Mouse (Mus musculus): ENCODE measurements around the gene Csmd2. TPM values are rescaled to one million over a fixed set of nuclear protein-coding genes. Genes with fewer than 3 reads are reported as not detected.

The Csmd2 gene
- total and polyA plus RNA-seq, 3 experiments, result 0.21 to 1.9 (median 0.49) TPM

DNA sequence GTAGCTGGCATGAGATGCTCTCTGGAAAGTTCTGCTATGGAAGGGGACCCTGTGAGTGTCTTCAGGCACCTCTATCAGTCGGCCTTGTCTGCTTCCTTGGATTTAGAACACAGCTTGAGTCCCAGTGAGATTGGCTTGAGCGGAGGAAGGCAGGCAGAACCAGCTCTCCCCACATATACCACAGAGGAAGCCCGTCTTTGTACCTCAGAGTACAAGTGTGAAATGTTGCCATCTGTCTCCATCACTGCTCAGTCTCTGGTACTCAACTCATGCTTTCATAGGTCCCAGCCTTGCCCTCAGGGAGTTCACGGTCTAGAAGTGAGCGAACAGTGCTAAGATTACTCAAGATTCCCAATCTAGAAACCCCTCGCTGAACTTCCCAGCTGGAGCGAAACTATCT, 352.8 kb downstream of the Csmd2 start:
- no peak for DNase-seq

DNA sequence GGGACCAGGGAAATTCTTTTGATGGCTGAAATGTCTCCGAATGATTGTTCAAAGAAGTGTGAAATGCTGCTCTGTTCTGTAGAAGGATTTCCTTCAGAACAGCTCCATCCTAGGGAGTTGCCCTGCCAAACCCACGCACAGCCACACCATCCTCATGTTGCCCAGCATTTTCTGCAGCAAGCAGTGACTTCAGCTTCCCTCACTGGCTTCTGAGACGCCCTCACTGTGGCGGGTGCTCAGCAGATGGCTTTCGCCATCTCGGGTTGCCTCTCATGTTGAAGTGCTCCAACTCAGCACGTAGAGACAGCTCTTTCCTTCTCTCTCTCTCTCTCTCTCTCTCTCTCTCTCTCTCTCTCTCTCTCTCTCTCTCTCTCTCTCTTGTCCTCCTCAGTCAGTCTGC, 353.7 kb downstream of the Csmd2 start:
- DNase-seq, result no peak

DNA sequence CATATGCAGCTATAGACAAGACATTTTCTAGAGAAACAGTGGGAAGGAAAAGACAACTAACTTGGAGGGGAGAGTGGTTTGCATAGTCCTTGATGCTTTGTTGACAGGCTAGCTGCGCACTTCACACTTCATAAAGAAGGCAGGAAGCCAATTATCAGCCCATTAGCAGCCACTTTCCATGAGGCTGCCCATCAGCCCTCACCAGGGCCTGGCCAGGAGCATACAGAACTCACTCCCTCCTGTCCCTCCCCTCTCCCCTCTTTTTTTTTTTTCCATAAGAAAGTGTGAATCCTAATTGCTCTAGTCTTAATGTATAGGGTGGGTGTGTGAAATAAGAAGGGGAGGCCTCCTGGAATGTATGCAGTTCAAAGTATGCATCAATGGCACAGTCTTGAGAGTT, 354.6 kb downstream of the Csmd2 start:
- DNase-seq, result no peak

DNA sequence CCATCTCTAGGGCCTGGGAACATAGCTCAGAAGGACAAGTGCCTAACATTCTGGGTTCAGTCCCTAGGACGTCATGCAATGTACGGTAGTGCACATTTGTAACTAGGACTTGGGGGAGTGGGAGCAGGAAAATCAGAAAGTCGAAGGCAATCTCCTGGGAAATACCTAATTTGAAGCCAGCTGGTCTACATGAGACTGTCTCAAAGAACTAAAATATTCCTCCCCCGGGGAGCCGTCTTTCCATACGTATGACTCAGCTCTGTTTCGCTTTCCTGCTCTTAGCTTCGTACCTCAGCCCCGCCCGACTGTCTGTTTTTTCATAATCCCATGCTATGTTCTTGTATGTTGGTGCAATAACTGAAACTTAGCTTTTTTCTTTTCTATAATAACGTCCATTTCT, 371.1 kb downstream of the Csmd2 start:
- no peak for DNase-seq

DNA sequence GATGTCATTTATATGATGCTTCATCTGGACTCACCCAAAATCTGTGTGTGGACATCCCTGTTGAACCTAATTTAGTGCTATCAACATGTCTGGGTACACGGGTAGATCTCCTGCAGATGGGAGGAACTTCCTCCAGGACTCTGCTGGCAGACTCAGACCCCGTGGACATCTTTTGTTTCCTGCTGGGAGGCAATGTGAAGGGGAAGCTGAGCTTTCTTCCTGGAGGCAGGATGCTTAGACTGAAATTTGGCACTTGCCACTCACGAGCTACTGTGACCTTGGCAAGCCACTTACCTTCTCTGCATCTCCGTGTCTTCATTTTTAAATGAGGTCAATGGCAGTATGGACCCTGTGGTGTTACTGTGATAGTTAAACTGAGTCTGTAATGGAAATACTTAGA, 378.2 kb downstream of the Csmd2 start:
- DNase-seq, result no peak

DNA sequence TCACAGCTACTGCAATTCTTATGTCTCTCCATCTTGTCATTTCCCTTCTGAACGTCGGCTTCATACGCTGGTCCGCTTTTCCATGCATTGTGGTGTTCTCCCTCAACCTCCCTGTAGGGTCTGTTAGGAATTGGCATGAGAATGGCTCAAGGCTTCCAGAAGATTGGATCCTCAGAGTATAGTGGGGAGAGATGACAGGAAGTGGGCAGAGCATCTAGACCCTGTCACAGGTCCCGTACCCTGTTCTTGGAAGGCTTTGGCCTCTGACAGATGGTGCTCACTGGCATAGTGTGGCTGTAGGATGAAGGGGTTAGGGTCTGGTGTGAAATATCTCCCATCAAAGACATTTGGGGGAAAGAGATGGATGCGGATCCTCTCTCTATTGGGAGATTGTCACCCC, 380.4 kb downstream of the Csmd2 start:
- DNase-seq, result no peak

DNA sequence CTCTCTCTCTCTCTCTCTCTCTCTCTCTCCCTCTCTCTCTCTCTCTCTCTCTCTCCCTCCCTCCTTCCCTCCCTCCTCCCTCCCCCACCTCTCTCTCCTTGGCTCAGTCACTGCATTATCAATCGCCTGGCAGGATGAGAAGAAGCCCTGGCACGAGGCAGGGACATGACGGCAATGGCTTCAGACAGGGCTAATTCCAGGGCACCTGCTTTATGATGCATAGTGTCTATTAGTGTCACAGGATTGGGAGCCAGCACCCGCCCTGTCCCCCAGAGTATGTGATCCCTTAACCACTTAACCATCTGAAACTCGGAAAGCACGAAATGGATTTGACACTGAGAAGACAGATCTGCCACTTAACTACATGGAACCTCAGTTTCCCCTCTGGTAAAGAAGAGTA, 384.1 kb downstream of the Csmd2 start:
- no peak for DNase-seq

DNA sequence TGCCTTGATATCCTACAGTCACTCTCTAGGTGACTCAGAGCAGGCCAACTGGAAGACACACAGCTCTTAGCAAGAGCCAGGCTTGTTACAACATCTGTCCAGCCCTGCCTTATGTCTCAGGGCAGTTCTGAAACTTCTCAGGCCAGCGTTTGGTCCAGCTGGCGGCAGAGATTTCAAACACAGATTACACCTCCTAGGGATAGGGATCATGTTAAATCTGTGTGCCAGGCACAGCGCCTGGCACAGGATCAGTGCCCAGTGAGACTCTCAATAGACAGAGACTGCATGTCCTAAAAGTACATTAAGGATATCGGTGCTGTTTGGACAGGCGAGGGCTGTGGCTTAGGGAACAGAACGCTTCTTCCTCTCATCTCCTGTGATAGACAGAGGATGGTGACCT, 385.5 kb downstream of the Csmd2 start:
- no peak for DNase-seq

DNA sequence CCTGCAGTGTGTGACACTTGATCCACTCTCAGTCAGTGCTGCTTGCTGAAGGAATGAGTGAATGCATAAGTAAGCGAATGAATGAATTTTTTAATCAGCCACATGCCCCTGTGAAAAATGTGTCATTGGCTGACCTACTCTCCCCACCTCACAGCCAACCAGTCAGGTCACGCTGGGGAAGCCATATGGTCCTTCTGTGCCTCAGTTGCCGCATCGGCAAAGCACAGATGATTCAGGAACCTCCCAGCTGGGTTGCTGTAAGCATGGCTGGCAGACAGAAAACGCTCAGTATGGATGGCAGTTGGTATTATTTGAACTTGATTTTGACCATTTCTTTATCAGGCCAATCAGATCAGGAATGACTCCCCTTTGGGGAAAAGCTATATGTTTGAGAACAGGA, 386.4 kb downstream of the Csmd2 start:
- DNase-seq, result no peak

DNA sequence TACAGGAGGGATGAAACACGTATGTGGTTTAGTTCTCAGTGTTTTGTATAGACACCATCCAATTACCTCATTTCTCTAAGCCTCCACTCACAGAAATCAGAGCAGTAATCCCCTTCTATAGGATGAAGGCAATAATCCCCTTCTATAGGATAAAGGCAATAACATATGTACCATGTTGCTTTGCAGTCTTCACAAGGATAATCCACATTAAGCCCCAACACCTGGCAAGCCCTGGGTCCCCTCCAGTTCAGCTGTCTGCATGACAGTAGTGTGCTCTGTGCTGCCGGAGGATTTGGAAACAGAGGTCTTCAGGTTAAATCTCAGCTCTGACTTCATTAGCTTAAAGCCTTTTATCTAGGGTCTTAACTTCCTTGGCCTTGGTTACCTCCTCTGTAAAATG, 391.3 kb downstream of the Csmd2 start:
- no peak for DNase-seq

DNA sequence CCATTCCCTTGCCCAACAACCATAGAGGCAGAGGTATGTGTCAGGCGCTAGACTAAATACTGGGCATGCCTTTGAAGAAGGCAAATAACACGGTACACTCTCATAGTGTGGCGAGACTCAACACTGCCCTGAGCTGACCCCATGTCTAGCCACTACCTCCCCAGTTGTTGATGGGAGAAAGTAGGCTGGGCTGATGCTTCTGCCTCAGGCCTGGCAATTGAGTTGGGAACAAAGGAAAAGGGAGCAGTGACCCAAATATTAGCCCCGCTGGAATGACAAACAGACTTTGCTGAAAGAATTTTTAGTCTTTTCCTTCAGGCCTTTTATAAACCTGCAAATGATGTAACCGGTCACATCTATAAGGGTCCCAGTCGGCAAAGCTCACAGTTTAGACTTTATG, 393.7 kb downstream of the Csmd2 start:
- DNase-seq, result no peak

DNA sequence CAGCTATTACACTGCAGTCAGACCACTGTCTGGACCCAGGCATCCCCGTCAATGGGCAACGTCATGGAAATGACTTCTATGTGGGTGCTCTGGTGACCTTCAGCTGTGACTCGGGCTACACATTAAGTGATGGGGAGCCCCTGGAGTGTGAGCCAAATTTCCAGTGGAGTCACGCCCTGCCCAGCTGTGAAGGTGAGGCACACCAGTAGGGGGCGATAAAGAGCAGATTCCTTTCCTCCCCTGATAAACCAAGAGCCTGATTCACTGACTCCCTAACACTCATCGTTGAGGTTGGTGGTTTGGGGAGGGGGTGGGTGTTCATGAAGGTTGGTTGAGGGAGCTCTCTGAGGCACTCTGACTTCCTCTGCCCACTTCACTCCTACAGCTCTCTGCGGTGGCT, 396.1 kb downstream of the Csmd2 start:
- DNase-seq, result no peak

DNA sequence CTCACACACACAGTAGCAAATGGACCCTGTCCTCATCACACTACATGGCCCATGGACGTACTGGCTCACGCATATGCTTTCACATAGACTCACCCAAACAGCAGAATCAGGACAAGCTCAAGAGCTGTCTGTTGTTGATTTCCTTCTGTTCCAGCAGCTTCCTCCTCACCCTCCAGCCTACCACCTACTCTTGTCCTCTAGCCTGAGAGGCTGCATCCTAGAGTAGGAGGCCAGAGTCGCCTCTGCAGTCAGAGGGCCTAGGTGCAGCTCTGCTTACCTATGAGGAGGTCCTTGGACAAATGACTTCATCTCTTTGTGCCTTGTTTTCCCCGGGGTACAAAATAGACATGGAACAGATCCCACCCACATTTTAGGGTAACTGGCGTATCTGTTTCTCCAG, 403.8 kb downstream of the Csmd2 start:
- no peak for DNase-seq

DNA sequence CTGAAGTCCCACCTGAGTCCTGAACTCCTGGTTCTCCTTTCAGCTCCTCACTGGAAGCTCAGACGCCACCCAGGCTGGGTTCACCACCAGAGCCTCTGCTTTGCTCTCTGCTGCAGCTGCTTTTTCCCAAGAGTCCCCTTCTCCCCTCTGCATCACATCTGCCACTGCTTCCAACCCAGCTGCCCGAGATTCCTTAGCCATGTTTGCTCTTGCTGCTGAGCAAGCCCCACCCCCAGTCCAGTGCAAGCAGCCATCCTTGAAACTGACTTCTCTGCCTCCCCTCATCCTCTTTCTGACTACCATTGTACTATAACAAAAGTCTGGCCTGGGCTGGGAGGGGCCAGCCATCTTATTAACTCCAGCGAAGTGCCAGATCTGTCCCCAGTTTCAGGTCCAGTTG, 404.6 kb downstream of the Csmd2 start:
- no peak for DNase-seq

DNA sequence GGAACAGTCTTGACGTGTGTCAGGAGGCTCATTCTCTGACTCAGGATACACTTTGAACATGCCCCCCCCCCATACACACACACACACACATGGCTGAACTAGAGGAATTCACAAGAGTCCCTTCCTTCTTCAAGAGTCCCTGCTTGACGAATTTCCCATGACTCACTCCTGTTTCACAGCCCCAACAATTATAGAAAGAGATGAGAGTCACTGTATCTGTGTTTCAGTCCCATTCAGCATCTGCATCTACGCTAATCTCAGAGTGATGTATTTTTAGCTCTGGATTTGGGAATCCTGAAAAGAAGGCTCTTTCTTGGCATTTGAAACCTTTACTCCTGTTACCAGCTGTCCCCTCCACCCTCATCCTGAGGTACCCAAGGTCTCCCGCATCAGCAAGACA, 406.2 kb downstream of the Csmd2 start:
- DNase-seq, result no peak

DNA sequence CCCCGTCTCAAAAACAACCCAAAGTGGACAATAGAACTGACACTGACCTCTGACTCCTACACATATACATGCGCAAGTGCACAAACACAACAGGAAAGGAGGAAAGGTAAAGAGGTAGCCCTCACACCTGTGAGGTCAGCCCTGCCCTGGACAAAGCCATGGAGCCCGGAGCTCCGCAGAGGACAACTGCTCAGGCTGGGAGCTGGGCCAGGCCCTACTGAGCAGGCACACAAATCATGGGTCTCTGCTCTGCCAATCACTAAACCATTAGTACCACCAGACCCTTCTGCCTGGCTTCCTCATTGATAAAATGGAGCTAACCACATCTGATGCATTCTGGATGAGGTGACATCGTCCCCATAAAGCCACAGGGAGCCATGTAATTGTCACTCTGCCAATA, 409.0 kb downstream of the Csmd2 start:
- DNase-seq, result no peak

DNA sequence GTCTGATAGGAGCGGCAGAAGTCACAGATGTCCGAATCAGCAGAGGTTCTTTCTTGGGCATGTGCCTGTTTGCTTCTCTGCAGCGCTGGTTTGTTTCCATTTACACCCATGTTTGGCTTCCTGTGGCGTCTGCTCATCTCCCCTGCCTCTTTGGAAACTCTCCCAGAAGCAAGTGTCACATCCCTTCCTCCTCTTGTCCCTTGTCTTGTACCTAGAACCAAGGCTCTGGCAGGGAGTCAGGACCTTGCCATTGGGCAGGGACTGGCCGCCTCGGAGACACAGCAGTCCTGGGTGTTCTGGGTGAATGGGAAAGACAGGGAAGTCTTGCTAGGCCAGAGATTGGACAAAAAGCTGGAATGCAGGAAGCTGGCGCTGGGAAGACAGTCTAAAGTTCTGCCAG, 410.1 kb downstream of the Csmd2 start:
- DNase-seq, result no peak

DNA sequence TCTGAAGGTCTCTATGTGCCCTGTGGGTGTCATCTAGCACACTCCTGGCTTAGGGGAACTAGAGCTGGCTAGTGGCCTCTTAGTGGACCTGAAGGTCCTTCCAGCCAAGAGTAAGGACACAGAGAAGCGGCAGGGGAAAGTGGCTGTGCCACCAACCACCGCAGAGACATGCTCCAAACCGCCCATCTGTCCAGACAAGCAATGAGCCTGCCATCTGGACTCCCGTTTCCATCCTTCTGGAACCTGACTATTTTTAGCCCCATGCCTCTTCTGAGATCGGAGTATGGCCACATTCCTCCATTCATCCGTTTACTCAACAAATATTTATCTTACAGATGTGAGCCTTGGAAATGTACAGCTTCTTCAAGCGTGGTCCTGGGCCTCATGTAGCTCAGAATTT, 411.3 kb downstream of the Csmd2 start:
- DNase-seq, result no peak

DNA sequence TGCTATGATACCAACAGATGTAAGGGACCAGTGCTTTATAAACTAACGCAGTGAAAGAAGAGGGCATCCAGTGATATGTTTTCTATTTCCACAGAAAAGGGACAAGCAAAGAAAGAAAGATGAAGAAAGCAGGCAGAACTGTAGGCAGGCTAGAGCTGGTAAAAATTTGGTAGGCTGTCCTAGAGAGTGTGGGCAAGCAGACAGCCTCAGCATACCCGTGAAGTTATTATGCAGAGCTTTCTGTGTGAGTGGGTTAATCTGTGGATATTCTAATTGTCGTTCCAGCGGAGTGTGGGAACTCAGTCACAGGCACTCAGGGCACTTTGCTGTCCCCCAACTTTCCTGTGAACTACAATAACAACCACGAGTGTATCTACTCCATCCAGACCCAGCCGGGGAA, 412.4 kb downstream of the Csmd2 start:
- DNase-seq, result no peak

DNA sequence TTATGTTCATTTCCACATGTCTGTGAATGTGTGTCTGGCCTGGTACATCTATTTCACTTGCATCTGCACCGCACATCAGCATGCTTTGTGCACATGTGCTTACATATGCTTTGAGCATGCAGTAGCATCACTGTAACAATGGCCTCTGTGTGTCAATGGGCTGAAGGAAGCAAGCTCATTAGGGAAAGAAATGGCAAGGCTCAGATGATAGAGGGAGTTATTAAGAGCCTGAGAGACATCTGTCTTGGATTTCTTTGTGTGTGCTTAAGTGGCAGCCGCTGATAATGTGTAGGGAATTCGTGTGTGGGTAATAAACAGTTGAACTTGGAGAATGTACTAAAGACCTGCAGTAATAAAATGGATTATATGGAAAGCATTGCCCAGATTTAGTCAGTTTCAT, 413.9 kb downstream of the Csmd2 start:
- no peak for DNase-seq

DNA sequence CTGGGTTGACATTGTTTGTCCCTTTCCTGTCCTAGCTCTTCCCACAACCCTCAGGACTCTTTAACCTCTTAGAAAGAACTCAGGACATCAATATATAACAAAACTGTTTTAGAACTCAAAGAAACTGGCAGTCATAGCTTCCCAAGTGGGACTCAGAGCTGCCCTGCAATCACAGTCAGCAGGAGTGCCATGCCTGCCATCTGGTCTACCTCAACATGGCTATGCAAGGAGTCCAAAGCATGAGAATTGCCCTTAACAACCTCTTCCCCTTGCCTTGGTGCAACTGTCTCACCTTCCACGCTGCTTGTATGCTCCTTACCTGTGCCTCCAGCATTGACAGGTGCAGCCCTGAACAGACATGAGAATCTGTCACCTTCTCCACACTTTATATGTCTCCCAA, 415.0 kb downstream of the Csmd2 start:
- no peak for DNase-seq

DNA sequence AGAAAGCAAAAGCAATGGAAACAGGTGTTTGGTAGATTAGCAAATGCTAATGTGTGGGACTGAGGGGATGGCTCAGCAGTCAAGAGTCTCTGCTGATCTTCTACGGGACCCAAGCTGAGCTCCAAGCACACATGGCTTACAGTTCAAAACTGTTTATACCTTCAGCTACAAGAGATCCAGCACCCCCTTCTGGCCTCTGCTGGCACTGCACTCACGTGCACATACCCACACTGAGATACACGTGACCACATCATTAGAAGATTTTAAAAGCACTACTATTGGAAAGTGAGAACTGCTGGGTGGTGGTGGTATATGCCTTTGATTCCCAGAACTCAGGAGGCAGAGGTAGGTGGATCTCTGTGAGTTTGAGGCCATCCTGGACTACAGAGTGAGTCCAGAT, 417.9 kb downstream of the Csmd2 start:
- no peak for DNase-seq

DNA sequence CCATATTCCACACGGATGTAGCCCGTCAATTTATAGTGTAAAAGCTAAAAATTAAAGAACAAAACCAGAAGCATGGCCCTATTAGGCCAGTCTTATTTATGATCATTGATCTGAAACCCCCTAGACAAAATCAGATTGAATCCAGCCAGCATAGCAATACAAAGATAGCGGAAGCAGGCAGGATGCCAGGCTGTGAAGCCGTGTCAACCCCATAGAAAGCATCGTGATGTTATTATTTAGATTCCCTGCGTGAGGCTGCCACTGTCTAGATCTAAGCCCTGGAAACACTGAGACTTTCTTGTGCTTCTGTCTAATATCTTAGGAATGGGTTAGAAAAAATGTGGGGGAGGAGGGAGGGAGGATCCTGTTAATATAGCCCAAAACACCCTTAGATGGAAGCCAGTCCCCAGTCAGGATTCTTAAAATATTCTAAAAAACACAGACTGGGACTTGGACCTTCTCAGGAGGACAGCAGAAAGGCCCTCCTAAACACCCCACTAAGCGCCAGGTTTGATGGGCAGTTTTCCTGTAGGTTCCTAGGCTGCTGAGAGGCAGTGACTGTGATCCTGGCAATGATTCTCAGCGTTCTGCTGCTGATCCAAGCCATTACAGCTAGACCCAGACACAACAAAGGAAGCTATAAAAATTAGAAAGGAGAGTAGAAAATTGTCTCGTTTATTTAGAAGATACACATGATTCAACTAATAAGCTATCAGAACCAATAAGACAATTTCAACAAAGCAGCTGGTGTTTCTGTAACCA, 419.6 kb downstream of the Csmd2 start:
- no peak for DNase-seq

DNA sequence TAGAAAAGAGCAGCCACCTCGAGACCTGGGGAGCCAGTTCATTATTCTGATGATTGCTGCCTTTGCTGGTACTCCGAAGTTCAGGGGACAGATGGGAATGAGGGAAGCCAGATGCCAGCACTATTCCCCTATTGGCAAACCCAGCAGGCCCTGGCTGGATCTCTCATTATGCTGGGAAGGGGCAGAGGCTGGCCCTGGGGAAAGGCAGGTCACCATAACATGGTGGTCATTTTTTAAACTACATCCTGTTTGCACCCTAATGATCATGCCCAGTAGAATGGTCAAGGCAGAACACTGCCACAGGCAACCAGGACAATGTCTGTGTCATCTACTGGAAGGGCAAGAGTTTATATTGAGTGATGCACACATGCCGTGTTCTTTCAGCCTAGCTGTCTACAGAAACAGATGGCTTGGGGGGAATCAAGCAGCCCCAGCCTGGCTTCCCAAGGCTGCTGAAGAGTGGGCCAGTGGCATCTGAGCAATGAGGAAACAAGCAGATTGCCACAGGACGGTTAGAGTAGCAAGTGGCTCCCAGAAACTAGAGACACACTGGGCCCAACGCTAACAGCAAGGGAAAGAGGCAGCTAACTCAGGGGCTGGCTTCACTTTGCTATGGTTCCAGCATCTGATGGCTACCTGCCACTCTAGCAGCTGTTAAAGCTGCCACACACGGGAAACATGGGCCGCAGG, 424.4 kb downstream of the Csmd2 start:
- no peak for DNase-seq

Data from adrenal gland, adult 2 months (tissue).